Mouse (Mus musculus) testis, adult 2 months (tissue): ENCODE results near the gene Mapk12. TPM values are rescaled to one million over a fixed set of nuclear protein-coding genes. Genes with fewer than 3 reads are reported as not detected.

Source experiments
- H3K27ac ChIP-seq: fragments of 200-500 bp; 2 replicates; pipeline ENCODE4 v1.5.1; 2012; ENCODE audit warnings: low read depth, low read length; ENCODE audit not compliant: control insufficient read depth, insufficient read depth
- H3K27me3 ChIP-seq: fragments of 200-500 bp; 2 replicates; pipeline ENCODE4 v1.6.1; 2012; ENCODE audit warnings: mild to moderate bottlenecking, low read length, moderate library complexity; ENCODE audit not compliant: control insufficient read depth, insufficient read depth
- H3K36me3 ChIP-seq: fragments of 200-500 bp; 2 replicates; pipeline ENCODE4 v1.6.1; 2012; ENCODE audit warnings: mild to moderate bottlenecking, low read length; ENCODE audit not compliant: control insufficient read depth, insufficient read depth
- H3K4me1 ChIP-seq: fragments of 200-500 bp; 2 replicates; pipeline ENCODE4 v1.6.1; 2012; ENCODE audit warnings: low read length; ENCODE audit not compliant: control insufficient read depth, insufficient read depth
- H3K4me3 ChIP-seq: fragments of 200-500 bp; 2 replicates; pipeline ENCODE4 v1.5.1; 2012; ENCODE audit warnings: low read depth, mild to moderate bottlenecking, low read length, moderate library complexity, mixed read lengths; ENCODE audit not compliant: control insufficient read depth
- CTCF ChIP-seq: fragments of 200-500 bp; IDR thresholded peaks from 2 replicates; pipeline ENCODE4 v1.5.1; 2012; ENCODE audit warnings: low read depth, mild to moderate bottlenecking, inconsistent platforms, low read length, moderate library complexity; ENCODE audit not compliant: control insufficient read depth, insufficient read depth, insufficient replicate concordance
- POLR2A ChIP-seq: fragments of 200-500 bp; IDR thresholded peaks from 2 replicates; pipeline ENCODE4 v1.6.1; 2012; ENCODE audit warnings: low read depth, mild to moderate bottlenecking, inconsistent platforms, low read length, moderate library complexity; ENCODE audit not compliant: control insufficient read depth
- polyA plus RNA-seq: library from polyadenylated mRNA; depleted of rRNA; stranded (reverse); fragments of >200 nt; gene quantifications from 2 replicates; pipeline ENCODE4 v1.2.3, GENCODE M21; 2012

Gene Mapk12
- polyA plus RNA-seq, 1 experiment = 1.0 TPM

- Histone ChIP-seq H3K27ac (no peak overlapping the region), H3K27me3 (no peaks in the 10 kb centered on the region; the same call in 1 of the 2 replicates), H3K4me3 (no peak overlapping the region), H3K4me1 (peaks cover 36% of the 10 kb centered on the region), H3K36me3 (no peaks in the 10 kb centered on the region)
- no peak for TF ChIP-seq POLR2A
- TF ChIP-seq CTCF = no peak
These were observed 28.4 kb upstream of the Mapk12 start for GRCm38 (mm10) chr15:89168922-89169321.

GRCm38 (mm10) chr15:89165478-89165877 is 25.0 kb upstream of the Mapk12 start:
- H3K36me3 ChIP-seq = no peaks in the 10 kb centered on the region
- TF ChIP-seq CTCF (no peak), POLR2A (no peak)

GRCm38 (mm10) chr15:89161397-89161796 is 20.9 kb upstream of the Mapk12 start:
- H3K4me1 ChIP-seq = no peaks in the 10 kb centered on the region; the same call in 1 of the 2 replicates
- H3K27ac ChIP-seq = no peak overlapping the region
- no peaks in the 10 kb centered on the region for H3K27me3 ChIP-seq
- no peak overlapping the region for H3K4me3 ChIP-seq
- no peak for TF ChIP-seq POLR2A
- no peaks in the 10 kb centered on the region; the same call in 1 of the 2 replicates for H3K36me3 ChIP-seq

More at GRCm38 (mm10) chr15:89165478-89165877, 25.0 kb upstream of the Mapk12 start:
- no peak overlapping the region for H3K4me3 ChIP-seq
- no peak overlapping the region for H3K27ac ChIP-seq
- peaks cover 10% of the 10 kb centered on the region for H3K4me1 ChIP-seq
- no peaks in the 10 kb centered on the region for H3K27me3 ChIP-seq

GRCm38 (mm10) chr15:89158516-89158915 is 18.0 kb upstream of the Mapk12 start:
- Histone ChIP-seq H3K27ac (no peak overlapping the region), H3K36me3 (no peaks in the 10 kb centered on the region; the same call in 1 of the 2 replicates), H3K4me3 (no peak overlapping the region), H3K27me3 (no peaks in the 10 kb centered on the region), H3K4me1 (no peaks in the 10 kb centered on the region; the same call in 1 of the 2 replicates)
- TF ChIP-seq CTCF = no peak
- TF ChIP-seq POLR2A = no peak

GRCm38 (mm10) chr15:89157954-89158353 is 17.5 kb upstream of the Mapk12 start:
- H3K4me1 ChIP-seq = no peaks in the 10 kb centered on the region; the same call in 1 of the 2 replicates
- no peak overlapping the region for H3K27ac ChIP-seq
- TF ChIP-seq POLR2A (no peak), CTCF (peak; percentile 62)

GRCm38 (mm10) chr15:89152312-89152711 is 11.8 kb upstream of the Mapk12 start:
- Histone ChIP-seq H3K27me3 (no peaks in the 10 kb centered on the region), H3K27ac (no peak overlapping the region)

More at GRCm38 (mm10) chr15:89157954-89158353, 17.5 kb upstream of the Mapk12 start:
- no peak overlapping the region for H3K4me3 ChIP-seq
- H3K36me3 ChIP-seq = no peaks in the 10 kb centered on the region; the same call in 1 of the 2 replicates
- no peaks in the 10 kb centered on the region for H3K27me3 ChIP-seq

GRCm38 (mm10) chr15:89150041-89150390 is 9.5 kb upstream of the Mapk12 start:
- peaks cover 44% of the 10 kb centered on the region for H3K4me1 ChIP-seq
- H3K27me3 ChIP-seq = no peaks in the 10 kb centered on the region; the same call in 1 of the 2 replicates
- TF ChIP-seq CTCF (no peak), POLR2A (no peak)
- H3K4me3 ChIP-seq = peak overlapping the region; percentile 15; the same call in 1 of the 2 replicates
- no peaks in the 10 kb centered on the region for H3K36me3 ChIP-seq
- H3K27ac ChIP-seq = no peak overlapping the region

More at GRCm38 (mm10) chr15:89152312-89152711, 11.8 kb upstream of the Mapk12 start:
- TF ChIP-seq CTCF (no peak), POLR2A (no peak)
- H3K4me3 ChIP-seq = no peak overlapping the region
- H3K4me1 ChIP-seq = peaks cover 30% of the 10 kb centered on the region
- no peaks in the 10 kb centered on the region for H3K36me3 ChIP-seq
